Mouse (Mus musculus): ENCODE measurements around the gene Olfr315.

GRCm38 (mm10) chr11:58799747-58800146 is 26.8 kb downstream of the Olfr315 start:
- TF ChIP-seq EP300 (optimal IDR thresholded peaks at IDR 0.05), result no peak
- TF ChIP-seq CTCF (IDR thresholded peaks at IDR 0.05; ENCODE audit: low read depth), result no peak
